Mouse (Mus musculus): ENCODE data around the gene Btrc. TPM values are rescaled to one million over a fixed set of nuclear protein-coding genes. Genes with fewer than 3 reads are reported as not detected.
"Not testable (repeated sequence)": the region's sequence is repeated elsewhere in the genome, so short reads cannot be mapped to it uniquely, and the experiment has no call there.

Btrc gene
- polyA plus RNA-seq, 1 experiment from 2014 or later, result 48.1 TPM

DNA sequence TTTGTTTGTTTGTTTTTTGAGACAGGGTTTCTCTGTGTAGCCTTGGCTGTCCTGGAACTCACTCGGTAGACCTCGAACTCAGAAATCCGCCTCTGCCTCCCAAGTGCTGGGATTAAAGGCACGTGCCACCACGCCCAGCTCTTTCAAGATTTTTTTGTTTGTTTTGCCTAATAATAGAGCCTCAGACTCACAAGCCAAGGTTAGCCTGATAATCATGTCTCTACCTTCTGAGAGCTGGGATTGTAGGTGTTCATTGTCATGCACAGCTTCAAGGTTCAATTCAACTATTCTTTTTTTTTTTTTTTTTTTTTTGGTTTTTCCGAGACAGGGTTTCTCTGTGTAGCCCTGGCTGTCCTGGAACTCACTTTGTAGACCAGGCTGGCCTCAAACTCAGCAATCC, 6.7 kb upstream of the Btrc start:
- H3K27me3 ChIP-seq; H3K9ac ChIP-seq; ATAC-seq (ENCODE audit: insufficient number of reproducible peaks, insufficient read depth, low FRiP score, low TSS enrichment, low read depth); H3K36me3 ChIP-seq; H3K4me1 ChIP-seq; H3K4me3 ChIP-seq; H3K9me3 ChIP-seq; H3K4me2 ChIP-seq; H3K27ac ChIP-seq: not testable (repeated sequence)
- 78% methylated on average over 6 of the region's 6 CpGs for WGBS

GRCm38 (mm10) chr19:45360486-45360885, 3.0 kb upstream of the Btrc start:
- H3K36me3 ChIP-seq, result no peaks in the 10 kb centered on the region
- H3K4me3 ChIP-seq, result no peak overlapping the region
- no peak for ATAC-seq (ENCODE audit: insufficient number of reproducible peaks, insufficient read depth, low FRiP score, low TSS enrichment, low read depth)
- H3K9ac ChIP-seq, result no peak overlapping the region
- H3K4me2 ChIP-seq, result no peak overlapping the region
- no peaks in the 10 kb centered on the region for H3K27me3 ChIP-seq
- no peaks in the 10 kb centered on the region for H3K9me3 ChIP-seq
- no peak overlapping the region for H3K27ac ChIP-seq
- peaks cover 7% of the 10 kb centered on the region for H3K4me1 ChIP-seq

DNA sequence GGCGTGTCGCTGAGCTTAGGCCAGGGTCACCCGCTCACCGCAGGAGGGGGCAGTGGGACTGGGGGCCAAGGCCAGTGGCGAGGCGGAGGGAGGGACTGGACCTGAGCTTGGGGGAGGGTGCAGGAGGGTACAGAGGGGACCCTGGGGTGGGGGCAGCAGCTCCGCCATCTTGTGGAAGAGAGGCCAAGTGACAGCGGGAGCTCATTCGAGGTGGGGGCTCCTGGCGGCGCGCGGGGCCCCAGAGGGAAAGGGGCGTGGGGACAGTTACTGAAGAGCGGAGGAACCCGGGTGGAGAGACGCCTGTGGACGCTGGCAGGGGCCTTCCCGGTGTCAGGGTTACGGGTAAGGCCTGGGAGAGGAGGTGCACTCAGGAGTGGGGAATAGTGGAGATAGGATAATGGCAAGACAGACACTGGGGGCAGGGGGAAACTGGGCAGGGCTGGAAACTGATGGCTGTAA, 428 bp downstream of the Btrc start:
- peak; percentile 77 for ATAC-seq (ENCODE audit: insufficient number of reproducible peaks, insufficient read depth, low FRiP score, low TSS enrichment, low read depth)
- H3K27ac ChIP-seq, result peak overlapping the region; percentile 96
- under 1% methylated on average over 20 of the region's 20 CpGs for WGBS
- peak overlapping the region; percentile 85 for H3K9ac ChIP-seq
- H3K36me3 ChIP-seq, result peaks cover 4% of the 10 kb centered on the region; the same call in 1 of the 2 replicates
- peaks cover 7% of the 10 kb centered on the region for H3K4me1 ChIP-seq
- H3K27me3 ChIP-seq, result no peaks in the 10 kb centered on the region
- H3K9me3 ChIP-seq, result no peaks in the 10 kb centered on the region
- peak overlapping the region; percentile 70 for H3K4me2 ChIP-seq
- peak overlapping the region; percentile 82 for H3K4me3 ChIP-seq

DNA sequence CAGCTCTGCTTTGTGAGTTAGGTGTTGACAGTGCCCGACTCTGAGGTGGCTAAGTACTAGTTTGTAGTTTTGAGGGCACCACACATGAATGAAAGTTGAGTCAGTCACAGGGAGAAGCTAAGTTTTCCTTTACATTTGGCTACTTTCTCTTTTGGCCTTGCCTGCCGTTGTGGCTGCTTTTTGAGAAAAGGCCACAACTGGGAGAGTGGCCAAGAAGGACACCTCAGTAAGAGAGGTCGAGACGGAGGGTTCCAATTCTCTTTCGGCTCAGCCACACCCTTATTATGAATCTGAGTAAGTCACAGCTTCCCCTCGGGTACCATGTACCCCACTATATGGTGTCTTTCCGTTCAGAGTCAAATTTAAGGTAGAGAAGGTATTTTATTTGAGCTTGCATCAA, 3.1 kb downstream of the Btrc start:
- WGBS, result 88% methylated on average over 7 of the region's 7 CpGs
- no peak for ATAC-seq (ENCODE audit: insufficient number of reproducible peaks, insufficient read depth, low FRiP score, low TSS enrichment, low read depth)

DNA sequence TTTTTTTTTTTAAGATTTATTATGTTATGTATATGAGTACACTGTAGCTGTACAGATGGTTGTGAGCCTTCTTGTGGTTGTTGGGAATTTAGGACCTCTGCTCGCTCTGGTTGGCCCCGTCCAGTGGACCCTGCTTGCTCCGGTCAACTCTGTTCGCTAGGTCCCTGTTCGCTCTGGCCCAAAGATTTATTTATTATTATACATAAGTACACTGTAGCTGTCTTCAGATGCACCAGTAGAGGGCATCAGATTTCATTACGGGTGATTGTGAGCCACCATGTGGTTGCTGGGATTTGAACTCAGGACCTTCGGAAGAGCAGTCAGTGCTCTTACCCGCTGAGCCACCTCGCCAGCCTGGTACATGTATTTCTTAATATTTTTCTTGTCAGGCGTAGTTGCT, 21.3 kb downstream of the Btrc start:
- not testable (repeated sequence) for H3K9me3 ChIP-seq; H3K4me3 ChIP-seq; H3K27ac ChIP-seq; H3K9ac ChIP-seq; H3K27me3 ChIP-seq; ATAC-seq (ENCODE audit: insufficient number of reproducible peaks, insufficient read depth, low FRiP score, low TSS enrichment, low read depth); H3K4me2 ChIP-seq; H3K4me1 ChIP-seq
- 93% methylated on average over 10 of the region's 10 CpGs for WGBS
- H3K36me3 ChIP-seq, result peaks cover 24% of the 10 kb centered on the region

More for the DNA sequence above, 3.1 kb downstream of the Btrc start:
- Histone ChIP-seq H3K9me3 (no peaks in the 10 kb centered on the region), H3K4me3 (no peak overlapping the region), H3K4me1 (peaks cover 7% of the 10 kb centered on the region), H3K27ac (no peak overlapping the region), H3K4me2 (no peak overlapping the region), H3K9ac (no peak overlapping the region), H3K36me3 (peaks cover 4% of the 10 kb centered on the region; the same call in 1 of the 2 replicates), H3K27me3 (no peaks in the 10 kb centered on the region)

DNA sequence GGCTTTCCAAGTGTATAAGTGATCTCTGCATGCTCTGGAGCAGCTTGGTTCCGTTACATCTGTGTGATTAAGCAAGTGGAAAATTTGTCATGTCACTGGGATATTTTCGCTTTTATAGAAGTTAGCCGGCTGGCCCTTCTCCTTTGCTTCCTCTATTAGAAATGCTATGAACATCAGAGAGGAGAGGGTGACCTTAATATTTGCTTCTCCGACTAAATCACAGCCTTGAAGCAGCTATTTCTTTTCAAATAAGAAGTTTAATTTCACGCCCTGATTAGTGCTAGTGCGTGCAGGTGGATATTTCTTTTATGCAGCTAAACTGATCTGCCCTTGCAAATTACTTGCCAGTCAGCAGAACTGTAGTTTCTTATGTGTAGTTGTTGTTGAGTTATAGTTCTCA, 25.0 kb downstream of the Btrc start:
- Histone ChIP-seq H3K36me3 (peaks cover 24% of the 10 kb centered on the region), H3K9ac (no peak overlapping the region), H3K27ac (no peak overlapping the region), H3K4me1 (no peaks in the 10 kb centered on the region), H3K4me2 (no peak overlapping the region), H3K4me3 (no peak overlapping the region), H3K27me3 (no peaks in the 10 kb centered on the region), H3K9me3 (no peaks in the 10 kb centered on the region)
- no peak for ATAC-seq (ENCODE audit: insufficient number of reproducible peaks, insufficient read depth, low FRiP score, low TSS enrichment, low read depth)
- WGBS, result 70% methylated on average over 6 of the region's 6 CpGs

- 84% methylated on average over 7 of the region's 7 CpGs for WGBS
- H3K9ac ChIP-seq, result no peak overlapping the region
- ATAC-seq (ENCODE audit: insufficient number of reproducible peaks, insufficient read depth, low FRiP score, low TSS enrichment, low read depth), result no peak
Measured at GRCm38 (mm10) chr19:45394078-45394477, 30.5 kb downstream of the Btrc start.

DNA sequence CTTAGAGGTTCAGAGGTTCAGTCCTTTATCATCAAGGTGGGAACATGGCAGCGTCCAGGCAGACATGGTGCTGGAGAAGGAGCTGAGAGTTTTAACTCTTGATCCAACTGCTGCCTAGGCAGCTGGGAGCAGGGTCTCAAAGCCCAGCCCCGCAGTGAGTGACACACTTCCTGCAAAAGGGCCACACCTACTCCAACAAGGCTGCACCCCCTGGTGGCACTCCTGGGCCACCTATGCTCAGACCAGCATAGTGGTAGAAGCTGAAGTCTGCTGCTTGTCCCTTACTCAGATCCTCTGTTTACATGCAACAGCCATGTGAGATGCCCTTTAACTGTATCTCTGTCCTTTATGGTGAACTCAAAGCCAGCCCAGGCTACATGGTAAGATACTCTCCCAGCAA, 47.5 kb downstream of the Btrc start:
- no peak for ATAC-seq (ENCODE audit: insufficient number of reproducible peaks, insufficient read depth, low FRiP score, low TSS enrichment, low read depth)
- Histone ChIP-seq H3K27ac (no peak overlapping the region), H3K4me3 (no peak overlapping the region), H3K36me3 (peaks cover 3% of the 10 kb centered on the region; the same call in 1 of the 2 replicates), H3K4me2 (no peak overlapping the region), H3K9ac (no peak overlapping the region), H3K4me1 (peaks cover 5% of the 10 kb centered on the region; the same call in 1 of the 2 replicates), H3K9me3 (no peaks in the 10 kb centered on the region), H3K27me3 (no peaks in the 10 kb centered on the region)
- WGBS, result 72% methylated on average over 2 of the region's 2 CpGs

More at GRCm38 (mm10) chr19:45394078-45394477, 30.5 kb downstream of the Btrc start:
- H3K27me3 ChIP-seq, result no peaks in the 10 kb centered on the region
- peaks cover 7% of the 10 kb centered on the region; the same call in 1 of the 2 replicates for H3K36me3 ChIP-seq
- no peaks in the 10 kb centered on the region for H3K9me3 ChIP-seq
- no peaks in the 10 kb centered on the region for H3K4me1 ChIP-seq
- H3K4me3 ChIP-seq, result no peak overlapping the region
- H3K4me2 ChIP-seq, result no peak overlapping the region
- H3K27ac ChIP-seq, result no peak overlapping the region

- Histone ChIP-seq H3K4me3 (no peak overlapping the region), H3K9ac (no peak overlapping the region), H3K9me3 (no peaks in the 10 kb centered on the region), H3K4me2 (no peak overlapping the region), H3K27ac (no peak overlapping the region), H3K36me3 (peaks cover 3% of the 10 kb centered on the region; the same call in 1 of the 2 replicates), H3K4me1 (peaks cover 5% of the 10 kb centered on the region; the same call in 1 of the 2 replicates), H3K27me3 (no peaks in the 10 kb centered on the region)
- WGBS, result 91% methylated on average over 3 of the region's 3 CpGs
- no peak for ATAC-seq (ENCODE audit: insufficient number of reproducible peaks, insufficient read depth, low FRiP score, low TSS enrichment, low read depth)
Measured at GRCm38 (mm10) chr19:45412694-45413093, 49.2 kb downstream of the Btrc start.

DNA sequence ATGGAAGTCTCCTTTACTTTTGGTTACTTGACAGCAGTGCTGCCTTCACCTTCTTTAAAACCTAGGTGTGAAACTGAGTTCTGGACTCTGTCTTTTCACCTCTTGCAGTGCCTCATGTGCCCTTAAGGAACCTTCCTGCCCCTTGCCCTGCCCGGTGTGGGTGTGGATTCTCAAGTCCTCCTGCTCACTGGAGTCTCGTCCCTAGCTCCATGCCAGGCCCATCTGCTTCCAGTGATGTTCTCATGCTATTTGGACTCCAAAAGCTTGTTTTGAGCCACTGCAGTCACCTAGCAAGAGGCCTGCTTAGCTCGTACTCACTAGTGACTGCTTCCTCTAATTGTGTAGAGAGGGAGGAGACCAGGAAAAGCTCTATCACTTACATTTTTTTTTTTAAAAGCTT, 50.4 kb downstream of the Btrc start:
- no peak for ATAC-seq (ENCODE audit: insufficient number of reproducible peaks, insufficient read depth, low FRiP score, low TSS enrichment, low read depth)
- Histone ChIP-seq H3K9me3 (no peaks in the 10 kb centered on the region), H3K4me1 (peaks cover 5% of the 10 kb centered on the region; the same call in 1 of the 2 replicates), H3K4me2 (no peak overlapping the region), H3K36me3 (peaks cover 3% of the 10 kb centered on the region; the same call in 1 of the 2 replicates), H3K4me3 (no peak overlapping the region), H3K27me3 (no peaks in the 10 kb centered on the region), H3K27ac (no peak overlapping the region), H3K9ac (no peak overlapping the region)
- 88% methylated on average over 3 of the region's 3 CpGs for WGBS

DNA sequence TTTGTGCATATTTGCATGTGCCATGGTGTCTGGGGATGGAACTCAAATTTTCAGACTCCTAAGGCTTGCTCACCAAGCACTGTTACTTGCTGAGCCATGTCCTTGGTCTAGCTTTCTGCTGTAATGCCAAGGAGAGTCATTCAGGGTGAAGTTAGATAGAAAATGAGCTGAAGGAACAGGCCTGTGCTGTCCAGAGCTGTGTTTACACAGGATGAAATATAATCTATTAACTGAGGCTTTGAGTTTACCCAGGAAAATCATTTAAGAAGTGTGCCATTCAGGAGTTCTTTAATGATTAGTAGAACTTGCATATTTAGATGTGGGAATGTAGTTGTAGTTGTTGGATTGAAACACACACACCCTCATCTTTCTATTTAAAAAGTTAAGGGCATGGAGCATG, 54.1 kb downstream of the Btrc start:
- peaks cover 3% of the 10 kb centered on the region; the same call in 1 of the 2 replicates for H3K36me3 ChIP-seq
- no peak for ATAC-seq (ENCODE audit: insufficient number of reproducible peaks, insufficient read depth, low FRiP score, low TSS enrichment, low read depth)
- H3K4me3 ChIP-seq, result no peak overlapping the region
- no peaks in the 10 kb centered on the region for H3K27me3 ChIP-seq
- H3K27ac ChIP-seq, result no peak overlapping the region
- no peaks in the 10 kb centered on the region for H3K9me3 ChIP-seq
- H3K9ac ChIP-seq, result no peak overlapping the region
- no peak overlapping the region for H3K4me2 ChIP-seq
- peaks cover 7% of the 10 kb centered on the region for H3K4me1 ChIP-seq

DNA sequence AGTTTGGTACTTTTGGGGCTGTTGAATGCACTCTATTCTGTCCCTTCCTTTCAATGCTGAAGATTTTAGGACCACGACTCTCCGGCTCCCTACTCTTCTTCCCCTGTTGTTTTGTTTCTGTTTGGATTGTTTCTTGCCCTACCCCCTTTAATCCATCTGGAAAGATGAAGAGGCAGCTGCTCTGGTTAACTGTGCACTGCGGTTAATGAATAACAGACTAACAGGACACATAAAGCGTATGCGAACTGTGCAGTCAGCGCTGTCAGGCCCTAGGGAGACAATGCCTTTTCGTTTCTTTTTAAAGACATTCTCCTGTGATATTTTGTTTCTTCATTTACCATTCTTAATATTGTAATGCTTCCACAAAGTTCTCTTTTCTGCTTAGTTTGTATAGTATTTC, 58.7 kb downstream of the Btrc start:
- Histone ChIP-seq H3K36me3 (peaks cover 9% of the 10 kb centered on the region), H3K9me3 (no peaks in the 10 kb centered on the region), H3K27ac (no peak overlapping the region), H3K27me3 (no peaks in the 10 kb centered on the region), H3K4me2 (peak overlapping the region; percentile 31), H3K4me1 (peaks cover 11% of the 10 kb centered on the region), H3K4me3 (no peak overlapping the region), H3K9ac (no peak overlapping the region)
- WGBS, result 32% methylated on average over 7 of the region's 7 CpGs
- no peak for ATAC-seq (ENCODE audit: insufficient number of reproducible peaks, insufficient read depth, low FRiP score, low TSS enrichment, low read depth)

Measured in embryonic facial prominence, embryonic 13.5 days (tissue).